Mouse (Mus musculus) bone marrow macrophage, adult 2 months (primary cell): ENCODE data around the gene Rab5b.

Source experiments
- CTCF ChIP-seq: IDR thresholded peaks from 2 replicates; pipeline ENCODE4 v1.5.1; 2012; ENCODE audit warnings: low read depth, mild to moderate bottlenecking, low read length, moderate library complexity
- POLR2A ChIP-seq: IDR thresholded peaks from 2 replicates; pipeline ENCODE4 v1.6.1; 2012; ENCODE audit warnings: mild to moderate bottlenecking, low read depth, low read length, borderline replicate concordance

- TF ChIP-seq POLR2A: no peak
- TF ChIP-seq CTCF: no peak
Observed at GRCm38 (mm10) chr10:128744680-128745601, 48.9 kb upstream of the Rab5b start, which contains the start of gene Dgka.
